Mouse (Mus musculus) spleen, postnatal 10 days (tissue): ENCODE data around the gene Batf3.

Experiments used
- DNase-seq, 2 experiments: peaks; one replicate each; pipeline ENCODE4 v3.0.0; 2021 to 2022; ENCODE audit warnings: low spot score in 2 of 2

Batf3 gene

DNA sequence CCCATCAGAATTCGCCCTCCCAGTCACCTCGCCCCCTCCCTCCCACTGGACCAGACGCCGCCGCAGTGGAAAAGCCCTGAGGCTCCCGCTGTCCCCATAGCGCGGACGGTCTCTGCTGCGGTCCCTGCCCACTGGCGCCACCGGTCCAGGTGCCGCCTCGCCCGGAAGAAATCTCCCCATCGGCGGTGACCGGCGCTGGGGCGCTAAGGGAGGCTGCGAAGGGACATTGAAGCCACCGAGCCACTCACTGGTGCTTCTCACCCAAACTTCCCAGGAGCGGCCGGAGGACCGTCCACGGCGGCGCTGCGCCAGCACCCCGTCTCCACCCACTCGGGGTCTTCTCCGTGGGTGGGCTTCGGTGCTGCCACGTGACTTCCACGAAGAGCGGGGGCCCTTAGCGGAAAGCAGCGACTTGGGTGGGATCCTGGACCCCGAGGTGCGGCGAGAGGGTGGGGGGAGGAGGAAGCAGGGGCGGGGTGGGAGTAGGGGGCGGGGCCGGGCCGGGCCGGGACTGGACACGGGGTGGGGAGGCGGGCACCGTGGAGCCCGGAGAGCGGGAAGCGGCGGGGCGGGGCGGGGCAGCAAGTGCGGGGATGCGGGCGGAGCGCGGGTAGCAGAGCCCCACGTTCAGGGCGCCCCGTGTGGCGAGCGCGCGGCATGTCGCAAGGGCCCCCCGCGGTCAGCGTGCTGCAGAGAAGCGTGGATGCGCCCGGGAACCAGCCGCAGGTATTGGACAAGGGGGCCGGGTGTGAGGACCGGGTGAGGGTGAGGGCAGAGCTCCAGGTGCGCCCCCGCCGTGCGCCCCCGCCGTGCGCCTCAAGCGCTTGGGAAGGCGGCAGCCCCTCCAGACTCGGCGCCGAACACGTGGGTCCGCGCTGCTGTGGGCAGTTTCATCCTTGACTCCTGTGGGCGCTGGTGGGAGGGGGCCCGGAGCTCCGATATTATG lies at the start of gene Batf3:
TSS of gene Batf3 (plus strand) at position 46 of the 946 bp plus-strand sequence.
- DNase-seq, result peak in 1 of 2 experiments; percentile 63

- no peak for DNase-seq
Observed at GRCm38 (mm10) chr1:191053555-191053954, 44.1 kb upstream of the Batf3 start.

- DNase-seq, result peak in 1 of 2 experiments; percentile 37
Observed at GRCm38 (mm10) chr1:191054870-191055532, 42.6 kb upstream of the Batf3 start.

- DNase-seq, result no peak
Observed at GRCm38 (mm10) chr1:191055533-191055873, 42.1 kb upstream of the Batf3 start.

DNA sequence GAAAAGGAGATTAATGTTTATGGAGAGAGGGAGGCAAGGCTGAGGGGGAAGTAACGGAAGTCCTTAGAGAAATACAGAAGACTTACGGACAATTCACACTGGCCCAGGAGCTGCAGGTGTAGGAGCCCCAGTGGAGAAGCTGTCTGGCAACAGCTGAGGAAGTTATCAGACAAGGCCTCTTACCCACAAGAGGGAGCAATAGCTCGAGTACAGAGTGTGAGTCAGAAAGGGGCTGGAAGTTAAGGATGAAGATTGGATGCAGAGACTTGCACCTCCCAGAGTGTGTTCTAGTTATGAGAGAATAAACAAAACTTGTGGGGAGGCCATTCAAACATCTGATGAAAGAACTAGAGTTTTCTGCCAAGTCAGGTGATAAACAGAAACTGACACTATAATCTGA lies 40.2 kb upstream of the Batf3 start:
- DNase-seq, result no peak

DNA sequence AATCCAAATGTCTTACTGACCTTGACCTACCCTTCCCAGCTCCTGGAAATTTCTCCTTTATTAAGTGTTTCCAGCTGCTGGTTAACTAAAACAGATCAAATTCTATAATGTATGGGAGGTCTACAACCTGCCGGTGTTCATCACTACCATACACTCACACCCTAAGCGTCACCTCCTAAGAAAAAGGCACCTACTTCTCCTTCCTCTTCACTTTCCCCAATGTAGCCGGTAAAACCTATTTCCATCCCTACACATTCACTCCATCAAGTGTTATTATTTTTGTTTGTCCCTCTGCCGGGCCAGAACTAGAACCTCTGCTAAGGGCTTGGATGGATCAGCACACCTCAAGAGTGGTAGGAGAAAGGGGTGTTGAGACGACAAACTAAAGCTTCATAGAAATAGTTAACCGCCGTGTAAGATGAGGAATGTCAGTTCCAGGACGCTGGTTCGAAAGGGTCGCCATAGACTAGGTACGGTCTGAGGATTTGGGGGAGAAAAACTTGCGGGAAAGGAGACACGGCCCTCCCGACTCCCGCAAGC lies 35.3 kb upstream of the Batf3 start:
- DNase-seq, result peak in 1 of 2 experiments; percentile 18

- DNase-seq, result peak; percentile 92 to 98
Observed at GRCm38 (mm10) chr1:191062781-191063485, 34.7 kb upstream of the Batf3 start, which contains the start of the genes Tatdn3 and Nsl1. Gene Tatdn3, minus strand, starts transcription at chr1:191062932. Gene Nsl1, plus strand, starts transcription at chr1:191063012.

DNA sequence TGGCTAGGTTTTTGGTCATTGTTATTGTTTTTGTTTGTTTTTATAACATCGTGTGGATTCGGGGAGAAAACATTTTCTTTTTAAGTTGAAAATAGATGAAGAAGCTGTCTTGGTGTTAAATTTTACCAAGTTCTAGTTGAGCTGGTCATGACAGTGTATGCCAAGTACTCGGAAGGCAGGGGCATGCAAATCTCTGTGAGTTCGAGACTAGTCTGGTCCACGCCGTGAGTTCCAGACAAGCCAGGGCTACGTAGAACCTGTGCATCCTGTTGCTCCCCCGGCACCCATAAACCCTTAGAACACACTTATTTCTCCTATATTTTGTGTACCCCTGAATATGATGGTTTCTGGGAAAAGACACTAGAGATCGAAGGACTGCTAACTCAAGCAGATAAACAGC lies 33.9 kb upstream of the Batf3 start:
- DNase-seq, result no peak

DNA sequence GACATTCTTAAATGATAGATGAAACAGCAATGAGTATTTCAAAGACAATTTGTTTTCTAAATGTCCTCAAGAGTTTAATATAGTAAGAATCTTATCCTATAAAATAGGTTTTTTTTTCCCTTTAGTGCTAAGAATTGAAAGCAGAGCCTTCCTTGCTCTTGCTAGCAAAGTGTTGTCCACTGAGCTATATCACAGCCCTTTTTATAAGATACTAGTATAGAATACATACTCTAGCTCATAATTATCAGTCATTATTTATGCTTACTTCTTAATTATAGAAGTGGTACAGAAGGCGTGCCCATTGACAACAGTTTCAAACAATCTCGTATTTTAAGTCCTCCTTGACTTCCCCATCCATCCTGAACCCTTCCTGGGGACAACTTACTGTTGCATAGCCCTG lies 33.1 kb upstream of the Batf3 start:
- no peak for DNase-seq

GRCm38 (mm10) chr1:191065188-191065587 lies 32.5 kb upstream of the Batf3 start:
- DNase-seq, result no peak

DNA sequence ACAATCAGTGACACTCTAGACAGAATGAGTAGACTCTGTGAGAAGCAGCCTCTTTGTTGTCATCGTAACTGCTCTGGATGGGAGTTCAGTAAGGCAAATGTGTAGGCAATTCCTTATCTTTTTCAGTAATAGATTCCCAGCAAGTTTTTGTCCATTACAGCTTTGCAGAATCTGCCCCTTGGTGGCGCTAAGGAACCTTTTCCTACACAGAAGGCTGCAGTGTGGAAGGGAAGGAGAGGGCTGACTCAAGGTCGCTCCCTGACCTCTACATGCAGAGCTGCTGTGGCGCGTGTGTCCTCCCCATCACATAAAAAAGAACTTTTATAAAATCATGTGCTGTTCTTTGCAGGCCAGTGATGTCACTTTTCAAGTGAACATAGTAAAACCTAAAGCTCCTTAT lies 29.3 kb upstream of the Batf3 start:
- DNase-seq, result no peak

DNA sequence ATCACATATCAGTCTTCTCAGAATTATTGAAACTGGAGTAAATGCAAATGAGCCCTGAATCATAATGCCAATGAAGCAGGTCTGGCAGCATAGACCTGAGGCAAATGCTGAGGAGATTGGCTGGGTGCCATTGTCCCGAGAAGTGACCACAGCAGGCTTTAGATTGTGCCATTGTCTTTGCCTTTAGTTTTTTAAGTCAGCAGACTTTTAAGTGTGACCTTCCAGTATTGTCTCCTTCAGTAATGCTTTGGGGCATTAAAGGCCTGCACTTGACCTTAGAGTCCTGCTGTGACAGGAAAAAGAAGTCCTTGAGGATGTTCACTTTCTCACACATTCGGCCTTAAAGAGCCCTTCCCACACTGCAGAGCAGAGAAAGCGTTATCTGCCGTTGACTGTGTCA lies 27.4 kb upstream of the Batf3 start:
- DNase-seq, result no peak

DNA sequence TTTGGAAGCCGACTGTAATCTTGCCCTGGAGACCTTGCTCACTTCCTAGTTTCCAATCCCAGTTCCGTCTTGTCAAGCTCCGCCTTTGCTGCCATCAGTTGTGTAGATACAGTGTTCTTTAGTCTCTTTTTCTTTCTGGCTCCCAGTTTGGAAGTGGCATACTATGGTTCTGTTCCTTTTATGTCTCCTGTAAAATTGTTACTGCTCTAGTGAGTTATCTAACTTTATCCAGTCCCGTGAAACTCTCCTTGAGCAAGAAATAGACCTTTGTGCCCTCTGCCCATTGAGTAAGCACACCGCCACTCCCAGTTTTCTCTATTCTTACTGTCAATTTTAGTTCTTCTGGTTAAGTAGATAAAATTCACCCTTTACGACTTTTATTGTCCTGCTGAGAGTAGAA lies 26.0 kb upstream of the Batf3 start:
- DNase-seq, result no peak

- no peak for DNase-seq
Observed at GRCm38 (mm10) chr1:191072329-191072913, 25.2 kb upstream of the Batf3 start.

- DNase-seq, result peak in 1 of 2 experiments; percentile 55
Observed at GRCm38 (mm10) chr1:191073001-191073400, 24.6 kb upstream of the Batf3 start.

DNA sequence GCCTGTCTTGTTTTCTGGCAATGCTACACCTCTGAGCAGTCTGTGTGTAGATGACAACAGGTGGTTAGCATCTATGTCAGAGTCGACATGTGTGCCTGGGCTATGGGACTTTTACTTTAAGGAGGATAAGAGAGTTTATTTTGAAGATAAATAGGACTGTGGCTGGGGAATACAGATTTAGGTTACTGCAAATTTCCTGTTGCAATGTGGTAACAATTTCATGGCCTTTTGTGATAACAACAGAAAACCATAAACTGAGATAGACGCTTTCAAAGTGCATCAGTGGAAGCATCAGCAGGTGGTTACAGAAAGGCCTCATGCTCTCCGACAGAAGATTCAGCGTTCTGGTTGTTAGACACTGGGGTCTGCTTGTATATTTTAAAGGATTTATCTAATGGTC lies 24.2 kb upstream of the Batf3 start:
- no peak for DNase-seq

GRCm38 (mm10) chr1:191075199-191075883 lies 22.3 kb upstream of the Batf3 start:
- no peak for DNase-seq

DNA sequence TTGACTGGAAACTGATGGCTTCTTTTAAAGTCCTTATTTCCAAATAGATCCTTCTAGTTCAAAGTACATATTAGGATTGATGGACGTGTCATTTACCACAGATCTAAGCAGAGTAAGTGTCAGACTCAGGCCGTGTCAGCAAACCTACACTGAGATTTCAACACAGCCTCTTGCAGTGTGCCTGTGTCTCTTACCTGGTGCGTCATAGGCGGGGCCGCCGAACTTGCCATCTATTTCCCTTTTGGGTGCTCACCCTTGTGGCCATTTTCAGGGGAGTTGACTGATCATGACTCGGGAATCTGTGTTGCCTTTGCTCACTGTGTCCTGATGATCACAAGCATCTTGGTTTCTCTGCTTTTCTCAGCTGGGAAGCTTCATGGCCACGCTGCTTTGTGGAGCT lies 14.4 kb upstream of the Batf3 start:
- DNase-seq, result no peak

DNA sequence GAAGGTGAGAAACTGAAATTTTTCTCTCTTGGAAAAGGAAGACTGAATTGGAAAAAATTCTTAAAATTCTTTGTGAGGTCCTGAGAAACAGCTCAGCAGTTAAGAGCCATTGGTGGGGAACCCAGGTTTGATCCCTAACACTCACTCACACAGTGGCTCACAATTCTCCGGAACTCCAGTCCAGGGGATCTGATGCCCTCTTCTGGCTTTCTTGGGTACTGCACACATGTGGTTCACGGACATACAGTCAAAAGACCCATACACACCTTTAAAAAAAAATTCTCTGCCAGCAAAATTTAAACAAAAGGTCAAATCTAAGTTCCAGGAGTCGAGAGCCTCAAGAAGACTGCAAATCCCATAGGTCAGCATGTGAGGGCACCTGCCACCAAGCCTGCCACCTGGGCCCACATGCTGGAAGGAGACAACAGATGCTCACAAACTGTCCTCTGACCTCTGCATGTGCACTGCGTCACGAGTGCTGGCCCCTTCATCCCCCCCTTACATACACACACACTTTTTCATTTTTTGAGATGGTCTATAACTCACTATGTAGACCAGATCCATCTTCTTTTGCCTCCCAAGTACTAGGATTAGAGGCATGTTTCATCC lies 12.6 kb upstream of the Batf3 start:
- peak; percentile 58 to 77 for DNase-seq

DNA sequence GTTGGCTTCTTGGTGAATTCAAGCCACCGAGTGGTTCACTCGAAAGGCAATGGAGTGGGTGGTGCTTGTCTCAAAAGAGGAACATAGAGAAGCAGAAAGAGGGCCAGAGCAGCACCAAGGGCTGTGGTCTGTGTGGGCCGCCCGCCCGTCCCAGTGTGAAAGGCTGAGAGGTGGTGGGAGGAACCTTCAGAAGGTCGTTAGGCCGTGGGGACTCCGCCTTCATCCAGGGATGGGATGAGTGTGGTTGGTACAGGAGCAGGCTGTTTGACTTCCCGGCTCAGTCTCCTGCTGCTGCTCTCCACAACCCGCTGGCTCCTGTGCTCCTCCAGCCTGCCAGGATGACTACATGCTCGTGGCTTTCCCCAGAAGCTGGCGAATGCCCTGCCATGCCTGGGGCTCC lies 12.1 kb upstream of the Batf3 start:
- no peak for DNase-seq
